Mouse (Mus musculus) cortical plate, adult 2 months (tissue): ENCODE results near the gene Dglucy.

Experiments
- CTCF ChIP-seq: fragments of 200-500 bp; IDR thresholded peaks from 2 replicates; pipeline ENCODE4 v1.5.1; 2011; ENCODE audit warnings: mild to moderate bottlenecking, control low read depth, low read length; ENCODE audit not compliant: insufficient read depth; ENCODE audit errors: extremely low read depth
- POLR2A ChIP-seq: fragments of 200-500 bp; IDR thresholded peaks from 2 replicates; pipeline ENCODE4 v1.6.1; 2011; ENCODE audit warnings: mild to moderate bottlenecking, low read length, control low read depth; ENCODE audit not compliant: insufficient read depth; ENCODE audit errors: extremely low read depth

- TF ChIP-seq CTCF (no peak), POLR2A (no peak)
Measured at GRCm38 (mm10) chr12:100865072-100865471, 86.2 kb downstream of the Dglucy start.
